Mouse (Mus musculus) retina, embryonic 14.5 days (tissue): ENCODE data around the gene Efhd2.

ENCODE experiments used
- DNase-seq: peaks from one replicate; pipeline ENCODE4 v3.0.0-alpha.2; 2015; ENCODE audit warnings: low spot score

Efhd2 gene

GRCm38 (mm10) chr4:141859351-141859750 is 15.4 kb downstream of the Efhd2 start:
- DNase-seq = no peak

- DNase-seq = no peak
Observed at GRCm38 (mm10) chr4:141858501-141858900, 16.2 kb downstream of the Efhd2 start.

- DNase-seq = peak; percentile 90
Observed at GRCm38 (mm10) chr4:141857422-141857930, 17.2 kb downstream of the Efhd2 start.

GRCm38 (mm10) chr4:141853437-141853836 is 21.3 kb downstream of the Efhd2 start:
- DNase-seq = peak; percentile 73

GRCm38 (mm10) chr4:141845999-141846398 is 28.7 kb downstream of the Efhd2 start, which contains the start of gene Ctrc:
Gene Ctrc, minus strand, starts transcription at chr4:141846359.
- DNase-seq = no peak

GRCm38 (mm10) chr4:141834536-141835095 is 40.1 kb downstream of the Efhd2 start:
- DNase-seq = no peak

GRCm38 (mm10) chr4:141833911-141834310 is 40.8 kb downstream of the Efhd2 start:
- no peak for DNase-seq

GRCm38 (mm10) chr4:141831361-141831760 is 43.4 kb downstream of the Efhd2 start:
- no peak for DNase-seq

GRCm38 (mm10) chr4:141830381-141830780 is 44.3 kb downstream of the Efhd2 start:
- no peak for DNase-seq

- DNase-seq = no peak
Observed at GRCm38 (mm10) chr4:141828177-141828576, 46.5 kb downstream of the Efhd2 start.

- no peak for DNase-seq
Observed at GRCm38 (mm10) chr4:141827401-141827800, 47.3 kb downstream of the Efhd2 start.

- no peak for DNase-seq
Observed at GRCm38 (mm10) chr4:141826060-141826459, 48.7 kb downstream of the Efhd2 start, which contains the start of gene Cela2a. Gene Cela2a, minus strand, starts transcription at chr4:141826160.

GRCm38 (mm10) chr4:141822979-141823378 is 51.7 kb downstream of the Efhd2 start:
- no peak for DNase-seq

GRCm38 (mm10) chr4:141822089-141822488 is 52.6 kb downstream of the Efhd2 start:
- DNase-seq = peak; percentile 14

GRCm38 (mm10) chr4:141821178-141821577 is 53.5 kb downstream of the Efhd2 start:
- DNase-seq = no peak

- DNase-seq = no peak
Observed at GRCm38 (mm10) chr4:141819316-141819715, 55.4 kb downstream of the Efhd2 start.

GRCm38 (mm10) chr4:141818861-141819260 is 55.9 kb downstream of the Efhd2 start:
- no peak for DNase-seq

GRCm38 (mm10) chr4:141817706-141818105 is 57.0 kb downstream of the Efhd2 start:
- DNase-seq = no peak

- no peak for DNase-seq
Observed at GRCm38 (mm10) chr4:141816776-141817655, 57.7 kb downstream of the Efhd2 start.

- DNase-seq = no peak
Observed at GRCm38 (mm10) chr4:141816267-141816666, 58.5 kb downstream of the Efhd2 start.

- no peak for DNase-seq
Observed at GRCm38 (mm10) chr4:141811375-141811774, 63.3 kb downstream of the Efhd2 start.

- no peak for DNase-seq
Observed at GRCm38 (mm10) chr4:141810975-141811374, 63.7 kb downstream of the Efhd2 start.

GRCm38 (mm10) chr4:141809850-141810464 is 64.8 kb downstream of the Efhd2 start:
- DNase-seq = peak; percentile 72
